Mouse (Mus musculus) right cerebral cortex, postnatal 14 days (tissue): ENCODE measurements around the gene Tmem208.
A peak's percentile ranks its signal among the peaks of the same experiment; 100 is the strongest.

ENCODE experiments used
- DNase-seq: peaks from one replicate; pipeline ENCODE4 v3.0.0; 2022

Tmem208 gene

DNA sequence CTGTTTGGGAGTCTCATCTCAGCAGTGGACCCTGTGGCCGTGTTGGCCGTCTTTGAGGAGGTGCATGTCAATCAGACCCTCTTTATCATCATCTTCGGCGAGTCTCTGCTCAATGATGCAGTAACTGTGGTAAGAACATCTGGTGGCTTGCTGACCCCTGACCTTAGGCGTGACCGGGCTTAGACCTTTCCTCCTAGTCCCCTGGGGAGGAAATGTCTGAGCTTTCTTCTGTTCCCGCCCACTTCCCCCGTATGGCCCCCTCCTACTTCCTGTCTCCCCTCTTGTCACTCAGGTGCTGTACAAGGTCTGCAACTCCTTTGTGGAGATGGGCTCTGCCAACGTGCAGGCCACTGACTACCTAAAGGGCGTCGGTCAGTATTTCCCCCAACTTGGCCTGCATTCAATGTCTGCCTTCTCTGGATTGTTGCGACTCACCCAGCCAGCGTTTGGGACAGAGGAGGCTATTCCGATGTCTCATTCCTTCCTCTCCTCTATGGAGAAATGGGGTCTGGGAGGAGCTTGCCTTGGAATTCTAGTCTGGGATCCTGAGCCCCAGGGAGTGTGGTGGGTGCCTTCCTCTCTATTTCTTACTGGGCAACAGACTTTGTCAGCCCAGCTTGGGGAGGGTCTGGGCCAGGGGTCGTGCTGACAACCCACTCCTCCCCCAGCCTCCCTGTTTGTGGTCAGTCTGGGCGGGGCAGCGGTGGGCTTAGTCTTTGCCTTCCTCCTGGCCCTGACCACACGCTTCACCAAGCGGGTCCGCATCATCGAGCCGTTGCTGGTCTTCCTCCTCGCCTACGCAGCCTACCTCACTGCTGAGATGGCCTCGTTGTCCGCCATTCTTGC lies 29.2 kb downstream of the Tmem208 start:
- DNase-seq, result no peak

DNA sequence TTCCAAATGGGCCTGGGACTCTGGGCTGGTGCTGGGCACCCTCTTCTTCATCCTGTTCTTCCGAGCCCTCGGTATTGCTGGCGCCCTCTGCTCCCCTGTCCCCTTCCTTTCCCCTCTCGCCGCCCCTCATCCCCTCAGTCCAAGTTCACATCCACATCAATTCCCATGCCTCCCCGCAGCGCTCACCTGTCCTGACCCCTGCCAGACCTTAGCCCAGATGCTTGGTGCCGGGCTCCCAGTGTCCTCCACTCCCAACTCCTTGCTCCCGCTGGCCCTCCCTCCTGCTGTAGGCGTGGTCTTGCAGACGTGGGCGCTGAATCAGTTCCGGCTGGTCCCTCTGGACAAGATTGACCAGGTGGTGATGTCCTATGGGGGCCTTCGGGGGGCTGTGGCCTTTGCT lies 30.5 kb downstream of the Tmem208 start:
- no peak for DNase-seq

DNA sequence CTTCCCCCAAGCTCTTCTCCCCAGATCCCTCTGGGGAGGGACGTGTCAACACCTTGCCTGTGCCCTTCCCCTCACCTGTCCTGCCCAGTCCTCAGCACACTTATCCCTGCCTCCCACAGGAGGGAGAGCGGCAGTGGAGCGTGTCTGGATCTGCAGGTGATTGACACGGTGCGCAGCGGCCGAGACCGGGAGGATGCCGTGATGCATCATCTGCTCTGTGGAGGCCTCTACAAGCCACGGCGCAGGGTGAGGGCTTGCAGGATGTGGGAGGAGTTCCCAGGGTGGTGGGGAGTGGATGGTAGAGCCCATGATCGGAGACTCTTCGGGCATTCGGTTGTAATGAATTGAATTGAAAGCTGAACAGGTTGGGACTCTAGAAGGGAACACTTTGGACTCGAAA lies 33.1 kb downstream of the Tmem208 start:
- DNase-seq, result no peak

GRCm38 (mm10) chr8:105359646-105360045 lies 33.5 kb downstream of the Tmem208 start:
- no peak for DNase-seq

GRCm38 (mm10) chr8:105361751-105362702 lies 35.9 kb downstream of the Tmem208 start:
- no peak for DNase-seq

- peak; percentile 49 for DNase-seq
Observed at GRCm38 (mm10) chr8:105367107-105367506, 41.0 kb downstream of the Tmem208 start.

GRCm38 (mm10) chr8:105372473-105372872 lies 46.3 kb downstream of the Tmem208 start:
- DNase-seq, result no peak

DNA sequence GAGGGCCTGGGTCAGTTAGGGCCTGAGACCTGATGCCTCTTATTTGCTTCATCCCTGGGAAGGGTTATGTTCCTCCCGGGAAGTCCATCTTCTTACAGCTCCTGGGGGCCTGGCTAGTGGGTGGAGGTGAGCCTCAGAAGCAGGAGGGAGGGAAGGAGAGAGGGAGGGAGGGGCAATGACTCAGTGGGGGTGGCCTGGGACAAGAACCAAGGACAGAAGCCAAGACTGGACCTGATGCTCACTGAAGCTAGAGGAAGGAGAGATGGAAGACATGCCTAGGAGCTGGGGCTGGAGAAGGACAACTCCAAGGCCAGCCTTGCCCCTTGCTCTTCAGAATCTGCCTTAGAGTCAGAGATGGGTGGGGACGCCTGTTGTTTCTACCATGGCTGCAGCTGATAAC lies 46.9 kb downstream of the Tmem208 start, which contains the start of gene Plekhg4:
Plekhg4 (plus strand) TSS at position 243 of the 400 bp plus-strand sequence.
- DNase-seq, result no peak

GRCm38 (mm10) chr8:105374513-105374966 lies 48.4 kb downstream of the Tmem208 start:
- DNase-seq, result peak; percentile 42

- peak; percentile 50 for DNase-seq
Observed at GRCm38 (mm10) chr8:105378673-105379072, 52.5 kb downstream of the Tmem208 start.

DNA sequence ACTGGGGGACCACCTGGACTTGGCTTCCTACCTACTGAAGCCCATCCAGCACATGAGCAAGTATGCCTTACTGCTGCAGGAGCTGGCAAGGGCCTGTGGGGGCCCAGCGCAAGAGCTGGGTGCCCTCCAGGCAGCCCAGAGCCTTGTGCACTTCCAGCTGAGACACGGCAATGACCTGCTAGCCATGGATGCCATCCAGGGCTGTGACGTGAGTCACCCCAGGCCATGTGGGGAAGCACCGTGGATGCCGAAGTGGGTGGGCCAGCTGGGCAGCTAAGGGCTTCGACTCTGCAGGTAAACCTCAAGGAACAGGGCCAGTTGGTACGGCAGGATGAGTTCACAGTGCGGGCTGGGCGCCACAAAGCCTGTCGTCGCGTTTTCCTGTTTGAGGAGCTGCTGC lies 54.2 kb downstream of the Tmem208 start:
- no peak for DNase-seq

DNA sequence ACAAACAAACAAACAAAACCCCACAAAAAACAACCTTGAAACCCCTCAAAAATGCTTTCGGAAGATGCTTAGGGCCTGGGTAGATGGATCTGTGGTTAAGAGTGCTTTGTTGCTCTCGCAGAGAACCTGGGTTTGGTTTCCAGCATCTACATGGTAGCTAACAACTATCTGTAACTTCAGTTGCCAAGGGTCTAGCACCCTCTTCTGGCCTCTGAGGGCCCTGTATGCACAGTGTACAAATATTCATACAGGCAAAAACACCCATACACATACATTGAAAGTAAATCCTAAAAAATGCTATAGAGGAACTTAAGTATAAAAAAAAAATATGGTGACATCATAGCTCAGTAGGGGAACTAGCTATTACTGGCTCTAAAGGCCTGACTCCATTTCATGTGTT lies 57.9 kb downstream of the Tmem208 start:
- no peak for DNase-seq
